Mouse (Mus musculus): Measurements from ENCODE around the gene Mturn.

- TF ChIP-seq GATA1 (IDR thresholded peaks at IDR 0.05; ENCODE audit: borderline replicate concordance, low read length) (no peak), CTCF (IDR thresholded peaks at IDR 0.05; ENCODE audit: low read depth, low read length) (no peak), TAL1 (conservative IDR thresholded peaks at IDR 0.05; ENCODE audit: low read depth, low read length) (no peak), GATA2 (IDR thresholded peaks at IDR 0.05; ENCODE audit: borderline replicate concordance, low read depth, low read length) (no peak)
These were observed 67.6 kb downstream of the Mturn start for GRCm38 (mm10) chr6:54749056-54749455.
